Comparison of ENCODE assay signal across 20 mouse cellular contexts in the genomic region with DNA sequence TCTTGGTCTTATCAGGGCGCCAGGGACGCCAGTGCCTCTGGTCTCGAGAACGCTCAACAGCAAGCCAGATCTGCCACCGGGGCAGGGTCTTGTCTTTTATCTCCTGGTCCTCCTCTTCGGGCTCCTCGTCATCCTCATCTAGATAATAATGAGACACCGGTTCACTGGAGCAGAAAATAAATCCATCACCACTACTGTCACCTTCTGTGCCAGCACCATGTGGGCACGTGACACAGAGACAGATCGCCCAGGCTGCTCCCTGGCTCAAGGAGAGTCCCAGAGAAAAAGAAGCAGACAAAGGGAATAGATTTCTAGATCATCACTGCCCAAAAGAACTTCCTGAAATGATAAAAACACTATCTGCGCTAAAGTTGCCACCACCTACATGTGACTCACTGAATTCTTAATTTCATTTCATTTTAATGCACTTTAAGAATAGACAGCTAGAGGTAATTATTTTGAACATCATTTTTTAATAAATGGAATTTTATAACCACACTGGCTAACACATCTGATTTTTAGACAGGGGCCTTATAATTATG. TPM values are rescaled to one million over a fixed set of nuclear protein-coding genes. Genes with fewer than 3 reads are reported as not detected.
DNase-seq lines count a peak whose midpoint lies in the region; ATAC-seq and TF ChIP-seq lines count a peak whose summit lies in the region.
"Had no signal": no experiment of that assay in that cellular context is flagged by ENCODE, and none has a peak within 500 bp of the region (broad histone marks: within the 10 kb centered on the region; RNA-seq: fewer than 3 reads in every experiment).

No protein-coding gene starts in this region.

- H3K9me3 ChIP-seq in hindbrain, embryonic 11.5 days (ENCODE audit: control insufficient read depth, low read length): no peaks in the 10 kb centered on the region
- no peaks in the 10 kb centered on the region for H3K9me3 ChIP-seq in hindbrain, embryonic 10.5 days
- H3K9me3 ChIP-seq in hindbrain, postnatal 0 days (ENCODE audit: low read length): no peaks in the 10 kb centered on the region
- H3K9me3 ChIP-seq: G1E had no signal

- no peak for TF ChIP-seq CTCF in hindbrain, postnatal 0 days (IDR thresholded peaks at IDR 0.05; ENCODE audit: low read depth)

- H3K4me1 ChIP-seq in hindbrain, embryonic 11.5 days (replicated peaks; ENCODE audit: control insufficient read depth, insufficient read depth, low read length): no peaks in the 10 kb centered on the region
- no peaks in the 10 kb centered on the region for H3K4me1 ChIP-seq in hindbrain, embryonic 10.5 days (replicated peaks)
- 0 out of 2 replicates have a peak, but pooled peaks cover 3% of the 10 kb centered on the region for H3K4me1 ChIP-seq in hindbrain, postnatal 0 days (ENCODE audit: insufficient read depth, low read length)

- no peak overlapping the region for H3K4me3 ChIP-seq in hindbrain, embryonic 11.5 days (ENCODE audit: low read depth, low read length)
- H3K4me3 ChIP-seq in hindbrain, embryonic 10.5 days: no peak overlapping the region
- no peak overlapping the region for H3K4me3 ChIP-seq in hindbrain, postnatal 0 days (ENCODE audit: low read length)
- H3K4me3 ChIP-seq: left cerebral cortex, adult 2 months had no signal

- peak; percentile 49; the same call in 1 of the 2 replicates for ATAC-seq in hindbrain, embryonic 11.5 days (ENCODE audit: low FRiP score)
- peak; percentile 57 for ATAC-seq in hindbrain, postnatal 0 days
- ATAC-seq: forebrain, postnatal 0 days; midbrain, embryonic 16.5 days had no signal

- no peak overlapping the region for H3K9ac ChIP-seq in hindbrain, embryonic 11.5 days (ENCODE audit: low read depth, low read length)
- H3K9ac ChIP-seq in hindbrain, postnatal 0 days (replicated peaks; ENCODE audit: low read length): no peak overlapping the region
- H3K9ac ChIP-seq: forebrain, postnatal 0 days had no signal

- peaks cover 13% of the 10 kb centered on the region for H3K36me3 ChIP-seq in hindbrain, embryonic 11.5 days (ENCODE audit: control insufficient read depth, insufficient read depth, low read length)
- peaks cover 97% of the 10 kb centered on the region for H3K36me3 ChIP-seq in hindbrain, embryonic 10.5 days
- peaks cover 53% of the 10 kb centered on the region; the same call in 1 of the 2 replicates for H3K36me3 ChIP-seq in hindbrain, postnatal 0 days (ENCODE audit: insufficient read depth, low read length)

- no peaks in the 10 kb centered on the region for H3K27me3 ChIP-seq in hindbrain, embryonic 11.5 days (ENCODE audit: control insufficient read depth, insufficient read depth, low read length)
- no peaks in the 10 kb centered on the region for H3K27me3 ChIP-seq in hindbrain, embryonic 10.5 days (ENCODE audit: insufficient read depth, poor library complexity, severe bottlenecking)
- H3K27me3 ChIP-seq in hindbrain, postnatal 0 days (ENCODE audit: insufficient read depth, low read length): no peaks in the 10 kb centered on the region

- DNase-seq in cerebellum, adult 9-10 months: peak; percentile 53
- no peak for DNase-seq in cerebellum, adult 11-12 months
- no peak for DNase-seq in hindbrain, embryonic 11.5 days (ENCODE audit: low spot score)
- no peak for DNase-seq in hindbrain, embryonic 10.5 days (ENCODE audit: low spot score)
- peak; percentile 55 for DNase-seq in brain, adult 2 months (ENCODE audit: low read depth, low spot score)
- DNase-seq in hindbrain, postnatal 0 days (ENCODE audit: low spot score): peak; percentile 66
- no peak for DNase-seq in T-cell, adult 2 months (ENCODE audit: low spot score)
- no peak for DNase-seq in spleen, adult 18-20 months
- DNase-seq: adrenal gland, postnatal 36 days; forebrain, postnatal 0 days; gastrocnemius, postnatal 36 days; kidney, adult 18-20 months; kidney, postnatal 25 days; lung, adult 18-20 months; lung, postnatal 14 days; right cerebral cortex, postnatal 4 days had no signal

- H3K27ac ChIP-seq in hindbrain, embryonic 11.5 days (ENCODE audit: low read depth, low read length): no peak overlapping the region
- no peak overlapping the region for H3K27ac ChIP-seq in hindbrain, embryonic 10.5 days
- peak overlapping the region; percentile 66 for H3K27ac ChIP-seq in hindbrain, postnatal 0 days
- H3K27ac ChIP-seq: left cerebral cortex, adult 2 months had no signal

- WGBS in hindbrain, embryonic 11.5 days: 81% methylated on average over 11 of the region's 11 CpGs
- WGBS in hindbrain, embryonic 10.5 days: 85% methylated on average over 11 of the region's 11 CpGs
- 67% methylated on average over 11 of the region's 11 CpGs for WGBS in hindbrain, postnatal 0 days

- no peak overlapping the region for H3K4me2 ChIP-seq in hindbrain, embryonic 11.5 days (replicated peaks; ENCODE audit: low read depth, low read length)
- 0 out of 2 replicates have a peak overlapping the region, but pooled peaks have one; percentile 23 for H3K4me2 ChIP-seq in hindbrain, postnatal 0 days (ENCODE audit: low read depth, low read length)
- H3K4me2 ChIP-seq: liver, embryonic 11.5 days had no signal

RNA-seq across cellular contexts. Expression of gene Psmc1, which starts 24.5 kb away (rescaled TPM):
- 404 and 436 TPM in 2 replicates for polyA plus RNA-seq in hindbrain, embryonic 11.5 days (2014; fragmentation: Nextera tagmentation; extraction: Ambion mirVana)
- 366 and 386 TPM in 2 replicates for polyA plus RNA-seq in hindbrain, embryonic 10.5 days (2016; fragmentation: Nextera tagmentation; extraction: Ambion mirVana)
- 64.4 and 89.0 TPM in 2 replicates for total RNA-seq in hindbrain, postnatal 0 days (2014; rRNA removed)
- polyA plus RNA-seq in hindbrain, postnatal 0 days (2015; fragmentation: Nextera tagmentation; extraction: Ambion mirVana): 275 and 295 TPM in 2 replicates

RNA-seq across cellular contexts. Expression of gene Nrde2, which starts 25.0 kb away (rescaled TPM):
- 9.0 and 11.1 TPM in 2 replicates for polyA plus RNA-seq in hindbrain, embryonic 11.5 days (2014; fragmentation: Nextera tagmentation; extraction: Ambion mirVana)
- polyA plus RNA-seq in hindbrain, embryonic 10.5 days (2016; fragmentation: Nextera tagmentation; extraction: Ambion mirVana): 12.7 and 13.2 TPM in 2 replicates
- 20.2 and 20.5 TPM in 2 replicates for total RNA-seq in hindbrain, postnatal 0 days (2014; rRNA removed)
- polyA plus RNA-seq in hindbrain, postnatal 0 days (2015; fragmentation: Nextera tagmentation; extraction: Ambion mirVana): 11.8 and 13.6 TPM in 2 replicates

Comparison
In these comparisons a context has a peak if more than half of its experiments do, and no peak if none do; other contexts are left out.
1. DNase-seq: peak in cerebellum, adult 9-10 months (single experiment), brain, adult 2 months (single experiment) and hindbrain, postnatal 0 days (single experiment); none in cerebellum, adult 11-12 months (single experiment), hindbrain, embryonic 11.5 days (single experiment), hindbrain, embryonic 10.5 days (single experiment), T-cell, adult 2 months (single experiment) and spleen, adult 18-20 months (0 of 2).